Mouse (Mus musculus) heart, embryonic 16.5 days (tissue): ENCODE measurements at regions not wholly inside any gene's neighbourhood (a gene's known extent, or its start where the extent isn't known, plus 50 kb on each side); places are given as distances from the start of the nearest gene placed in this dataset.

Experiments used
- ATAC-seq: fragments of 200-750 bp; cut with Nextera tagmentation; replicated peaks from 2 replicates; pipeline ENCODE4 v1.8.0; 2017; ENCODE audit warnings: moderate number of reproducible peaks; ENCODE audit not compliant: insufficient read depth, low FRiP score; ENCODE audit errors: extremely low read depth
- H3K27ac ChIP-seq: fragments of 300-500 bp; sonication (generic); 2 replicates; pipeline ENCODE4 v1.5.1; 2014; ENCODE audit warnings: mild to moderate bottlenecking, low read length, control low read depth, moderate library complexity
- H3K27me3 ChIP-seq: fragments of 300-500 bp; sonication (generic); 2 replicates; pipeline ENCODE4 v1.6.1; 2014; ENCODE audit warnings: low read length, mixed read lengths; ENCODE audit not compliant: control insufficient read depth, insufficient read depth
- H3K36me3 ChIP-seq: fragments of 300-500 bp; sonication (generic); 2 replicates; pipeline ENCODE4 v1.6.1; 2014; ENCODE audit not compliant: control insufficient read depth, insufficient read depth
- H3K4me1 ChIP-seq: fragments of 300-500 bp; sonication (generic); 2 replicates; pipeline ENCODE4 v1.6.1; 2014; ENCODE audit warnings: low read length, mixed read lengths; ENCODE audit not compliant: control insufficient read depth, insufficient read depth
- H3K4me2 ChIP-seq: fragments of 300-500 bp; sonication (generic); 2 replicates; pipeline ENCODE4 v1.6.1; 2014; ENCODE audit warnings: low read depth, mild to moderate bottlenecking, control low read depth, low read length
- H3K4me3 ChIP-seq: fragments of 300-500 bp; sonication (generic); 2 replicates; pipeline ENCODE4 v1.5.1; 2014; ENCODE audit warnings: mild to moderate bottlenecking, control low read depth, low read length
- H3K9ac ChIP-seq: fragments of 300-500 bp; sonication (generic); 2 replicates; pipeline ENCODE4 v1.6.1; 2014; ENCODE audit warnings: low read length, control low read depth
- H3K9me3 ChIP-seq: fragments of 300-500 bp; sonication (generic); replicated peaks from 2 replicates; pipeline ENCODE4 v1.6.1; 2016; ENCODE audit warnings: low read length; ENCODE audit not compliant: control insufficient read depth
- WGBS: fragments of 180-500 bp; shearing (Covaris S2); extraction: QIAGEN DNeasy Blood & Tissue Kit; methylation state at CpG from one replicate; pipeline ENCODE4 v1.1.7; 2014; 5-methylcytosine and 5-hydroxymethylcytosine counted together

DNA sequence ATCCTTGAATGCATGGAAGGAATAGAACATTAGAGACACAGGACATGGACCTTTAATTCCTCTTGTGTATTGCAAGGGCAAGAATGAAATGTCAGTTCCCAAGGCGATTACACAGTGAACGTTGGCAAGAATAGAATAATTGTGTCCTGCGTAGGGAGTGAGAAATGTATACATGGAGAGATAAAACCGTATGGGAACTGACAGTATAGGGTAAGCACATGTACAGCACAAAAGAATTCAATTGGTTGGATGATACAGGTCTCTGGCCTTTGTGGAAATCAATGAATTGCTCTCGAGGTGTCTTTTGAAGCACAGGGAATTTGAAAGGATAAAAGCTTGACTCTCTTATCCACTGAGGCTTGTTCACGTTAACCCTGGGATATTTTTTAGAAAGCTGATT is 415.4 kb upstream of the Dph6 start:
- Histone ChIP-seq H3K4me3 (no peak overlapping the region), H3K27ac (no peak overlapping the region), H3K4me1 (no peaks in the 10 kb centered on the region), H3K27me3 (no peaks in the 10 kb centered on the region), H3K4me2 (no peak overlapping the region), H3K36me3 (no peaks in the 10 kb centered on the region), H3K9me3 (no peaks in the 10 kb centered on the region), H3K9ac (no peak overlapping the region)
- WGBS = 65% methylated on average over 6 of the region's 6 CpGs
- no peak for ATAC-seq

DNA sequence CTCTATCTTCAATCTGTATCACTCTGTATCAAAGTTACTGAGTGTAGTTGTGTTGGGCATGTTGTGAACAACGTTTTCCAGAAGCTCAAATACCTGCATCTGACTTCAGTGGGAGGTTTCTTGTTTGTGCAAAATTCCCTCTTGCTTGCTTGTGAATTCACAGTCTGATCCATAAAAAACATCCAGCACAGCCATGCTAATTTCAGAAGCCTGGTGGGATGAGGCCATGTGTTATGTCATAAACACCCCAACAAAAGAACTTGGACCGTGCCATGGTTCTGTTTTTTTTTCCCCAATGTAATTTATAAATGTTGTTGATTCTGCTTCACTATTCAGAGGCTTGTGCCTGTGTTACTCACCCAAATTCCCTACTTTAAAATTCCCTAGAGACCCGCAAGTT is 415.9 kb upstream of the Dph6 start:
- no peak overlapping the region for H3K9ac ChIP-seq
- no peaks in the 10 kb centered on the region for H3K4me1 ChIP-seq
- H3K9me3 ChIP-seq = no peaks in the 10 kb centered on the region
- H3K36me3 ChIP-seq = no peaks in the 10 kb centered on the region
- no peak for ATAC-seq
- H3K4me2 ChIP-seq = no peak overlapping the region
- H3K27ac ChIP-seq = no peak overlapping the region
- no peaks in the 10 kb centered on the region for H3K27me3 ChIP-seq
- 69% methylated on average over 3 of the region's 3 CpGs for WGBS
- no peak overlapping the region for H3K4me3 ChIP-seq

DNA sequence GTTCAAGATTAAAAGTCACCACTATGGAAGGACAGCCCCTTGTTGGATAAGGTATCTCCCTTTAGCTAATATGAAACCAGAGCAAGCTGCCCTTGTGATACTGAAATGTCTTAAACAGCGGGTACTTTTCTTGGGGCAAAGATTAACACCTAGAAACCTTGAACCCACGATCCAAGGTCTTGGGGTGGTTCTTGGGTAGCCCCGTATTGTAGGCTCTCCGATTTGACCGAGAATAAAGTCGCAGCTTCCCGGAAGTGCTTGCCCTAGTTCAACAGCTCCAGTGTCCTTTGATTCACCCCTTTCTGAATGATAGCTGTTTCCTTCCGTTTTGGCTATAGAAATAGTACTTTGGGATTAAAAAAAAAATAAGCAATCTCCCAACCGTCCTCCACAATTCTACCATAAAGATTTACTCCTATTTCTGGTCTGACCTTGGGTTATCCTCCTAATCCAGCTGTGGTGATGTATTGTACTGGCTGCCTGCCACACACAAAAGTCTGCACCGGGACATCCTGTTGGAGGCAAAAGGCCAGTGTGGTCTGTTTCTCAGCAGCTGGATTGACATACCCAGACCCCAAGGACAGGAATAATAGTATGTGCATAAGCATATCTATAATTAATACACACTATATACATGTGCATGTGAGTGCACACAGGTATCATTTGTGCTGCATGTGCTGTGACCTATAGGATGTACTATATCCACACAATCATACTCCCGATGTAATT is 427.0 kb upstream of the Dph6 start:
- no peaks in the 10 kb centered on the region for H3K9me3 ChIP-seq
- H3K4me1 ChIP-seq = no peaks in the 10 kb centered on the region
- WGBS = 55% methylated on average over 11 of the region's 11 CpGs
- H3K27me3 ChIP-seq = no peaks in the 10 kb centered on the region
- ATAC-seq = no peak
- no peak overlapping the region for H3K4me2 ChIP-seq
- H3K9ac ChIP-seq = no peak overlapping the region
- 0 out of 2 replicates have a peak overlapping the region, but pooled peaks have one; percentile 9 for H3K27ac ChIP-seq
- H3K4me3 ChIP-seq = no peak overlapping the region
- H3K36me3 ChIP-seq = no peaks in the 10 kb centered on the region

DNA sequence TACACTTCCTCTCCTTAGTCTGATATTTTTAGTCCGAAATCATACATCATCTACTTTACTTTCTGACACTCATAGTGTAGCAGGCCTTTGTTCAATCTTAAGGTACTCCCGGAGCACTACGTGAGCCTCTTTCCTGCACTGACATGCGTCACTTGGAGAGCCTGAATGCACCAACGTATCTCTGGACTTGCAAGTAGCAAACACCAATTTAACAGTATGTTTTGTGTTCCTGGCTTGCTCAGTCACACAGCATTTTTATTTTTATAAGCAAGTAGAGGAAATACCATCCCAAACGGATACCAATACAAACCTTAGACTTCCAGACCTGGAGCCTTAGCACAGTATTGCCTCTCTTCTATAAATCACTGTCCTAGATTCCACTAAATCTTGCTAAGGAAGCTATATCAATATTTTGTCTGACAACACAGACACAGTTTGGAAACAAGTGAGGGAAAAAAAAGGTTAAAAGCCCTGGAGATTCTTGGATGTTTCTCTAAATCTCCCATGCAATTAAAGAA is 427.6 kb upstream of the Dph6 start:
- no peaks in the 10 kb centered on the region for H3K9me3 ChIP-seq
- H3K9ac ChIP-seq = no peak overlapping the region
- no peaks in the 10 kb centered on the region for H3K36me3 ChIP-seq
- WGBS = 59% methylated on average over 6 of the region's 6 CpGs
- 0 out of 2 replicates have a peak overlapping the region, but pooled peaks have one; percentile 20 for H3K27ac ChIP-seq
- H3K27me3 ChIP-seq = no peaks in the 10 kb centered on the region
- H3K4me2 ChIP-seq = no peak overlapping the region
- ATAC-seq = no peak
- no peak overlapping the region for H3K4me3 ChIP-seq
- H3K4me1 ChIP-seq = no peaks in the 10 kb centered on the region

DNA sequence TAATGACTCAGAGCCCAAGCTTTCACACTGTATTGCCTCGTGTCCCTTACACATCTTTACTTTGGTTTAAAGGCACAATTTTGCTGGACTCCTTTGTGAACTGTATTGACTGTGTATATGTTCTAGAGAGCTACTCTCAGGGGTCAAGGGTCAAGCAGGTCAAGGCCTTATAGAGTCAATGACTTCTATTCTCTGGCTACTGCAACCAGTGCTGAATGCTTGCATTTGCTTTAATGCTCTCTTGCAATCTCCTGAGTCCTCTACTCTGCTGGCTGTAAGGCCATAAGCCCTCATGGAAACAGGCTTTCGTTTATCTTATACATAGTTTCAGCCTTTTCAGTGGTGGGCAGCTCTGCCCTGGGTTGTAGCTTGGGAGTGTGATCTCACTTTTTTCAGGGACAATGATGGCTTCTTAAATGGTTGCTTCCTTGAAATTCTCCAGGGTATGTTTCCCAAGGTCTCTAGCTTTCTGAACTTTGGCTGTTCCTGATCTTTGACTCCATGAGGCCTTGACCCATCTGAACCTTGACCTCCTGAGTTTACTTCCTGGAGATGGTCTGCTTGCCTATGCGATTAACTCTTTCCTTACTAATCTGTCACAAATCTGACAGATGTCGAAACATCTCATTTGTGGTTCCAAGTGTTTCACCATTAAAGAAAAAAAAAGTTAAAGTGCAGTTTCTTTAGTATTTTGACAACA is 433.8 kb upstream of the Dph6 start:
- 67% methylated on average over 4 of the region's 4 CpGs for WGBS
- no peak overlapping the region for H3K4me2 ChIP-seq
- H3K27me3 ChIP-seq = no peaks in the 10 kb centered on the region
- no peak overlapping the region for H3K9ac ChIP-seq
- no peak for ATAC-seq
- no peaks in the 10 kb centered on the region for H3K4me1 ChIP-seq
- no peaks in the 10 kb centered on the region for H3K36me3 ChIP-seq
- H3K4me3 ChIP-seq = no peak overlapping the region
- H3K9me3 ChIP-seq = no peaks in the 10 kb centered on the region
- H3K27ac ChIP-seq = no peak overlapping the region

DNA sequence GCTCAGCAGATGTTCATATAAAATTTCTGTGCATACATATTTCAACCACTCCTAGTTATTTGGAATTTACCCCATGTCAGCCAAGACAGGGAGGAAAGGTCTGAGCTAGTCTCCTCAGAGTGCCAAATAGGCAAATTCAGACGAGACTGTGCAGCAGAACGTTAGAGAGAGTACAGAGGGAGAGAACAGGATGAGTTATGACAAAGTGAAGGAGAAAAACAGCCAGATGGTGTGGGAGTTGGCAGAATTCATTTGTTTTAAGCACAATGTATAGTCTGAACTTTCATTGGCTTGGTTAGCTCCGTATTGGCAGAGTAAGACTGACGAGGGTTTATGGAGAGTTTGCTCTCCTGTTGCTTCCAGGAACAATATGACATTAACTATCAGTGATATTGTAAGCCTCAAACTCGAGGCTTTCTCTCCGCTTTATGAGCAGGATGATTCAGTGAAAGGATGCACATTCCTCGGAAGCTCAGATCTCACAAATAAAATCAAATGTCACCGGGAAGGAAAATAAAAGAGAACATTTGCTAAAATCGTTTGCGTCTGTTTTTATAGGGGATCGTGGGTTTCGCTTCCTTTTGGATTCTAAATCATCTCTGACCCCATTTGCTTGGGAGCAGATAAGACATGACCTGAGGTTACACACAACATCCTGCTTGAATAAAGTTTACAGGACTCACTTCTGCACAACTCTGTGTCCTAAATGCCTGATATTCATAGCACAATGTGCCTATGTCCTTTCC is 435.8 kb upstream of the Dph6 start:
- Histone ChIP-seq H3K4me1 (no peaks in the 10 kb centered on the region), H3K27me3 (no peaks in the 10 kb centered on the region), H3K36me3 (no peaks in the 10 kb centered on the region), H3K9me3 (no peaks in the 10 kb centered on the region), H3K9ac (no peak overlapping the region), H3K4me3 (no peak overlapping the region), H3K27ac (no peak overlapping the region), H3K4me2 (no peak overlapping the region)
- 52% methylated on average over 12 of the region's 12 CpGs for WGBS
- ATAC-seq = no peak

DNA sequence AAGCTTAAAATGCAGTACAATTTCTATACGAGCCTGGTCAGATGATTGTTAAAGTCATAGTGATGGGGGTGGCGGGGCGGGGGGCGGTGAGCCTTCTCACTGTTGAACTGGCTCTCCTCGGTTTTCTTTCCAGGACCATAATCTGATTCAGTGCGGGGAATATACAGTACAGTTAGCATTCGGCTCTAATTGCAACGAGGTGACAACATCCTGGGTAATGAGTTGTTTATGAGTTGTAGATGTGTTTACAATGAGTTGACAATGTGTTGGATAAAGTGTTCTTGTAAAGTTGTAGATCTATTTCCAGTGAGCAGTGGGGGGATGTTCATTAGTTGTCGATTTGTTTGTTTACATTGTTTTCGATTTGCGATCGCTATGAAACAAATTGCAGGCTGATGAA is 440.6 kb upstream of the Dph6 start:
- no peaks in the 10 kb centered on the region for H3K4me1 ChIP-seq
- H3K4me3 ChIP-seq = no peak overlapping the region
- no peaks in the 10 kb centered on the region for H3K27me3 ChIP-seq
- no peaks in the 10 kb centered on the region for H3K36me3 ChIP-seq
- H3K9me3 ChIP-seq = no peaks in the 10 kb centered on the region
- no peak overlapping the region for H3K27ac ChIP-seq
- no peak for ATAC-seq
- no peak overlapping the region for H3K4me2 ChIP-seq
- WGBS = 79% methylated on average over 12 of the region's 12 CpGs
- no peak overlapping the region for H3K9ac ChIP-seq

DNA sequence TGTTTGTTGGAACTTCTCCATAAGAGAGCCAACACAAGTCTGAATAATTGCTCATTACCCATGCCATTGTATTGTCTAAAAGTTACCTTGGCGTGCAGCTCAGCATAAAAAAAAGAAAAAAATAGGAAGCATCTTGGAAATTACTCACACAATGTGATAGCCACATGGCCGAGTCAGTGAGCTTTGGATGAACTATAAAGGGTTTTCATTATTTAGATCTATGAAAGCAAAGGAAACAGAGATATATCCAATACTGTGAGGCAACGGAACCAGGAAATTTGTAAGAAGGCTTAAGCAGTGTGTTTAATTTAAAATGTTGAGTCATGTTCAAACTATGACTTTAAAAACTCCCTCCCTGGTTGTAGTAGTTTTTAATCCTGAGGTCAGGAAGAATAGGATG is 446.7 kb upstream of the Dph6 start:
- Histone ChIP-seq H3K4me2 (no peak overlapping the region), H3K4me1 (no peaks in the 10 kb centered on the region), H3K9ac (no peak overlapping the region), H3K36me3 (no peaks in the 10 kb centered on the region), H3K27ac (no peak overlapping the region), H3K4me3 (no peak overlapping the region), H3K27me3 (no peaks in the 10 kb centered on the region), H3K9me3 (no peaks in the 10 kb centered on the region)
- WGBS = 64% methylated on average over 3 of the region's 3 CpGs
- ATAC-seq = no peak
